Mouse (Mus musculus): ENCODE results near the gene Map10.

GRCm38 (mm10) chr8:125669700-125670195 is at the start of gene Map10:
- no peak for TF ChIP-seq GATA1 (IDR thresholded peaks at IDR 0.05; ENCODE audit: low read length)
- no peak for TF ChIP-seq TAL1 (IDR thresholded peaks at IDR 0.05; ENCODE audit: low read length)
